Mouse (Mus musculus): ENCODE data around the gene Ntng2. TPM values are rescaled to one million over a fixed set of nuclear protein-coding genes. Genes with fewer than 3 reads are reported as not detected.
A peak's percentile ranks its signal among the peaks of the same experiment; 100 is the strongest.

Ntng2 gene
- polyA plus RNA-seq, 1 experiment from 2014 or later, result 0.86 TPM

- Histone ChIP-seq H3K36me3 (replicated peaks) (no peaks in the 10 kb centered on the region), H3K27ac (peak overlapping the region; percentile 77), H3K4me3 (peak overlapping the region; percentile 68), H3K4me1 (peaks cover 28% of the 10 kb centered on the region), H3K27me3 (ENCODE audit: poor library complexity, severe bottlenecking) (peaks cover 58% of the 10 kb centered on the region), H3K9me3 (no peaks in the 10 kb centered on the region)
- peak; percentile 80 for DNase-seq (ENCODE audit: extremely low spot score, low spot score)
- under 1% methylated on average over 60 of the region's 61 CpGs for WGBS
Measured at GRCm38 (mm10) chr2:29194547-29195463, 58.0 kb downstream of the Ntng2 start.

- peak overlapping the region; percentile 68 for H3K4me3 ChIP-seq
- H3K9me3 ChIP-seq, result no peaks in the 10 kb centered on the region
- H3K4me1 ChIP-seq, result peaks cover 28% of the 10 kb centered on the region
- H3K27me3 ChIP-seq (ENCODE audit: poor library complexity, severe bottlenecking), result peaks cover 56% of the 10 kb centered on the region
- DNase-seq (ENCODE audit: extremely low spot score, low spot score), result peak; percentile 28
- peak overlapping the region; percentile 59 for H3K27ac ChIP-seq
- no peaks in the 10 kb centered on the region for H3K36me3 ChIP-seq (replicated peaks)
- 19% methylated on average over 16 of the region's 16 CpGs for WGBS
Measured at GRCm38 (mm10) chr2:29193819-29194546, 58.8 kb downstream of the Ntng2 start.

GRCm38 (mm10) chr2:29192629-29193278 lies 60.1 kb downstream of the Ntng2 start:
- peaks cover 44% of the 10 kb centered on the region for H3K27me3 ChIP-seq (ENCODE audit: poor library complexity, severe bottlenecking)
- H3K4me3 ChIP-seq, result no peak overlapping the region
- no peaks in the 10 kb centered on the region for H3K9me3 ChIP-seq
- DNase-seq (ENCODE audit: extremely low spot score, low spot score), result no peak
- peaks cover 28% of the 10 kb centered on the region for H3K4me1 ChIP-seq
- WGBS, result 82% methylated on average over 8 of the region's 8 CpGs
- H3K36me3 ChIP-seq (replicated peaks), result no peaks in the 10 kb centered on the region
- H3K27ac ChIP-seq, result no peak overlapping the region

- Histone ChIP-seq H3K36me3 (replicated peaks) (no peaks in the 10 kb centered on the region), H3K4me3 (no peak overlapping the region), H3K27me3 (ENCODE audit: poor library complexity, severe bottlenecking) (peaks cover 31% of the 10 kb centered on the region), H3K9me3 (no peaks in the 10 kb centered on the region), H3K27ac (no peak overlapping the region), H3K4me1 (peaks cover 30% of the 10 kb centered on the region)
- WGBS, result 85% methylated on average over 10 of the region's 10 CpGs
- no peak for DNase-seq (ENCODE audit: extremely low spot score, low spot score)
Measured at GRCm38 (mm10) chr2:29191216-29192215, 61.3 kb downstream of the Ntng2 start.

GRCm38 (mm10) chr2:29190392-29190791 lies 62.4 kb downstream of the Ntng2 start:
- no peaks in the 10 kb centered on the region for H3K36me3 ChIP-seq (replicated peaks)
- no peak overlapping the region for H3K4me3 ChIP-seq
- WGBS, result 89% methylated on average over 7 of the region's 7 CpGs
- no peak for DNase-seq (ENCODE audit: extremely low spot score, low spot score)
- H3K27me3 ChIP-seq (ENCODE audit: poor library complexity, severe bottlenecking), result peaks cover 20% of the 10 kb centered on the region
- no peak overlapping the region for H3K27ac ChIP-seq
- peaks cover 29% of the 10 kb centered on the region for H3K4me1 ChIP-seq
- H3K9me3 ChIP-seq, result no peaks in the 10 kb centered on the region

GRCm38 (mm10) chr2:29186209-29186608 lies 66.6 kb downstream of the Ntng2 start:
- Histone ChIP-seq H3K4me1 (peaks cover 9% of the 10 kb centered on the region), H3K36me3 (replicated peaks) (peaks cover 12% of the 10 kb centered on the region), H3K27ac (no peak overlapping the region), H3K27me3 (ENCODE audit: poor library complexity, severe bottlenecking) (no peaks in the 10 kb centered on the region), H3K9me3 (no peaks in the 10 kb centered on the region), H3K4me3 (no peak overlapping the region)
- DNase-seq (ENCODE audit: extremely low spot score, low spot score), result no peak
- WGBS, result 49% methylated on average over 6 of the region's 6 CpGs

- H3K4me1 ChIP-seq, result peaks cover 9% of the 10 kb centered on the region
- DNase-seq (ENCODE audit: extremely low spot score, low spot score), result no peak
- no peaks in the 10 kb centered on the region for H3K27me3 ChIP-seq (ENCODE audit: poor library complexity, severe bottlenecking)
- no peak overlapping the region for H3K4me3 ChIP-seq
- H3K9me3 ChIP-seq, result no peaks in the 10 kb centered on the region
- WGBS, result 85% methylated on average over 6 of the region's 6 CpGs
- peaks cover 40% of the 10 kb centered on the region for H3K36me3 ChIP-seq (replicated peaks)
- H3K27ac ChIP-seq, result no peak overlapping the region
Measured at GRCm38 (mm10) chr2:29183266-29183924, 69.4 kb downstream of the Ntng2 start.

- Histone ChIP-seq H3K27me3 (ENCODE audit: poor library complexity, severe bottlenecking) (no peaks in the 10 kb centered on the region), H3K9me3 (no peaks in the 10 kb centered on the region), H3K4me3 (no peak overlapping the region), H3K36me3 (replicated peaks) (peaks cover 63% of the 10 kb centered on the region), H3K27ac (no peak overlapping the region), H3K4me1 (peaks cover 3% of the 10 kb centered on the region)
- DNase-seq (ENCODE audit: extremely low spot score, low spot score), result no peak
- 84% methylated on average over 2 of the region's 2 CpGs for WGBS
Measured at GRCm38 (mm10) chr2:29181111-29181510, 71.7 kb downstream of the Ntng2 start.

GRCm38 (mm10) chr2:29179810-29180209 lies 73.0 kb downstream of the Ntng2 start:
- Histone ChIP-seq H3K27me3 (ENCODE audit: poor library complexity, severe bottlenecking) (no peaks in the 10 kb centered on the region), H3K9me3 (no peaks in the 10 kb centered on the region), H3K27ac (no peak overlapping the region), H3K4me1 (no peaks in the 10 kb centered on the region), H3K4me3 (no peak overlapping the region), H3K36me3 (replicated peaks) (peaks cover 76% of the 10 kb centered on the region)
- no peak for DNase-seq (ENCODE audit: extremely low spot score, low spot score)
- WGBS, result 91% methylated on average over 4 of the region's 4 CpGs

GRCm38 (mm10) chr2:29174887-29175286 lies 77.9 kb downstream of the Ntng2 start:
- Histone ChIP-seq H3K27ac (no peak overlapping the region), H3K4me1 (no peaks in the 10 kb centered on the region), H3K27me3 (ENCODE audit: poor library complexity, severe bottlenecking) (no peaks in the 10 kb centered on the region), H3K9me3 (no peaks in the 10 kb centered on the region), H3K4me3 (no peak overlapping the region), H3K36me3 (replicated peaks) (peaks cover 100% of the 10 kb centered on the region)
- WGBS, result 88% methylated on average over 3 of the region's 3 CpGs
- no peak for DNase-seq (ENCODE audit: extremely low spot score, low spot score)

GRCm38 (mm10) chr2:29168067-29168466 lies 84.7 kb downstream of the Ntng2 start:
- H3K9me3 ChIP-seq, result no peaks in the 10 kb centered on the region
- no peaks in the 10 kb centered on the region for H3K4me1 ChIP-seq
- 95% methylated on average over 5 of the region's 5 CpGs for WGBS
- H3K4me3 ChIP-seq, result no peak overlapping the region
- DNase-seq (ENCODE audit: extremely low spot score, low spot score), result no peak
- no peak overlapping the region for H3K27ac ChIP-seq
- no peaks in the 10 kb centered on the region for H3K27me3 ChIP-seq (ENCODE audit: poor library complexity, severe bottlenecking)
- peaks cover 95% of the 10 kb centered on the region for H3K36me3 ChIP-seq (replicated peaks)

Measured in forebrain, embryonic 10.5 days (tissue).